Mouse (Mus musculus): ENCODE results near the gene Dtnb. TPM values are rescaled to one million over a fixed set of nuclear protein-coding genes. Genes with fewer than 3 reads are reported as not detected.
A peak's percentile ranks its signal among the peaks of the same experiment; 100 is the strongest.

Gene Dtnb
- total RNA-seq, 2 experiments from 2014 or later, result 1.6 to 4.3 TPM

- intact Hi-C loops (cut with DNase I), result no loop called here
- DNase-seq, result no peak
These were observed 192.1 kb downstream of the Dtnb start for GRCm38 (mm10) chr12:3764191-3764804.

- DNase-seq, result no peak
- intact Hi-C loops (cut with DNase I), result no loop called here
These were observed 195.2 kb downstream of the Dtnb start for GRCm38 (mm10) chr12:3767360-3767759.

- DNase-seq, result no peak
- intact Hi-C loops (cut with DNase I), result no loop called here
These were observed 196.2 kb downstream of the Dtnb start for GRCm38 (mm10) chr12:3768391-3768790.

GRCm38 (mm10) chr12:3770546-3770945 lies 198.4 kb downstream of the Dtnb start:
- no peak for DNase-seq
- intact Hi-C loops (cut with DNase I), result no loop called here

GRCm38 (mm10) chr12:3771080-3771479 lies 198.9 kb downstream of the Dtnb start:
- intact Hi-C loops (cut with DNase I), result no loop called here
- no peak for DNase-seq

- intact Hi-C loops (cut with DNase I), result no loop called here
- peak in 1 of 2 experiments; percentile 7 for DNase-seq
These were observed 201.5 kb downstream of the Dtnb start for GRCm38 (mm10) chr12:3773643-3774042.

- intact Hi-C loops (cut with DNase I), result no loop called here
- no peak for DNase-seq
These were observed 203.8 kb downstream of the Dtnb start for GRCm38 (mm10) chr12:3776015-3776414.

GRCm38 (mm10) chr12:3777682-3778081 lies 205.5 kb downstream of the Dtnb start:
- peak in 1 of 2 experiments; percentile 6 for DNase-seq
- intact Hi-C loops (cut with DNase I), result no loop called here

GRCm38 (mm10) chr12:3778286-3778685 lies 206.1 kb downstream of the Dtnb start:
- intact Hi-C loops (cut with DNase I), result no loop called here

GRCm38 (mm10) chr12:3779639-3780038 lies 207.5 kb downstream of the Dtnb start:
- DNase-seq, result no peak
- intact Hi-C loops (cut with DNase I), result no loop called here

More at GRCm38 (mm10) chr12:3778286-3778685, 206.1 kb downstream of the Dtnb start:
- DNase-seq, result no peak

- DNase-seq, result peak; percentile 42 to 53
- intact Hi-C loops (cut with DNase I), result no loop called here
These were observed 208.3 kb downstream of the Dtnb start for GRCm38 (mm10) chr12:3780405-3780891.

- intact Hi-C loops (cut with DNase I), result no loop called here
- DNase-seq, result peak in 1 of 2 experiments; percentile 33
These were observed 208.8 kb downstream of the Dtnb start for GRCm38 (mm10) chr12:3780931-3781471.

- peak; percentile 90 to 93 for DNase-seq
- intact Hi-C loops (cut with DNase I), result no loop called here
These were observed 209.3 kb downstream of the Dtnb start for GRCm38 (mm10) chr12:3781482-3781881.

- no peak for DNase-seq
- intact Hi-C loops (cut with DNase I), result no loop called here
These were observed 211.1 kb downstream of the Dtnb start for GRCm38 (mm10) chr12:3783196-3783825.

GRCm38 (mm10) chr12:3784258-3784657 lies 212.1 kb downstream of the Dtnb start:
- intact Hi-C loops (cut with DNase I), result no loop called here
- DNase-seq, result no peak

GRCm38 (mm10) chr12:3784729-3785128 lies 212.5 kb downstream of the Dtnb start:
- intact Hi-C loops (cut with DNase I), result no loop called here
- DNase-seq, result no peak

- no peak for DNase-seq
- intact Hi-C loops (cut with DNase I), result no loop called here
These were observed 214.9 kb downstream of the Dtnb start for GRCm38 (mm10) chr12:3787041-3787440.

- intact Hi-C loops (cut with DNase I), result no loop called here
These were observed 215.4 kb downstream of the Dtnb start for GRCm38 (mm10) chr12:3787541-3787940.

GRCm38 (mm10) chr12:3788421-3789051 lies 216.4 kb downstream of the Dtnb start:
- intact Hi-C loops (cut with DNase I), result no loop called here
- no peak for DNase-seq

More at GRCm38 (mm10) chr12:3787541-3787940, 215.4 kb downstream of the Dtnb start:
- no peak for DNase-seq

- intact Hi-C loops (cut with DNase I), result loop anchor here (5.0 kb wide), 2 partner anchors 92 to 252 kb away; no protein-coding TSS in a partner anchor
- DNase-seq, result no peak
These were observed 217.5 kb downstream of the Dtnb start for GRCm38 (mm10) chr12:3789626-3790185.

GRCm38 (mm10) chr12:3791257-3791656 lies 219.1 kb downstream of the Dtnb start:
- intact Hi-C loops (cut with DNase I), result loop anchor here (5.0 kb wide), 2 partner anchors 94 to 254 kb away; no protein-coding TSS in a partner anchor

More at GRCm38 (mm10) chr12:3791257-3791656, 219.1 kb downstream of the Dtnb start:
- no peak for DNase-seq
